Mouse (Mus musculus) layer of hippocampus, adult 8-10 months (tissue): ENCODE results near the gene Cpsf3. TPM values are rescaled to one million over a fixed set of nuclear protein-coding genes. Genes with fewer than 3 reads are reported as not detected.

Source experiments
- DNase-seq, 2 experiments: peaks; one replicate each; pipeline ENCODE4 v3.0.0; 2022; ENCODE audit warnings: low spot score in 2 of 2
- total RNA-seq, 4 experiments: library from RNA; stranded (reverse); gene quantifications; 2 replicates each; pipeline ENCODE4 v1.2.4; 2022

Cpsf3 gene
- total RNA-seq, 4 experiments from 2014 or later, result 52.5 to 62.6 (median 56.5) TPM

DNA sequence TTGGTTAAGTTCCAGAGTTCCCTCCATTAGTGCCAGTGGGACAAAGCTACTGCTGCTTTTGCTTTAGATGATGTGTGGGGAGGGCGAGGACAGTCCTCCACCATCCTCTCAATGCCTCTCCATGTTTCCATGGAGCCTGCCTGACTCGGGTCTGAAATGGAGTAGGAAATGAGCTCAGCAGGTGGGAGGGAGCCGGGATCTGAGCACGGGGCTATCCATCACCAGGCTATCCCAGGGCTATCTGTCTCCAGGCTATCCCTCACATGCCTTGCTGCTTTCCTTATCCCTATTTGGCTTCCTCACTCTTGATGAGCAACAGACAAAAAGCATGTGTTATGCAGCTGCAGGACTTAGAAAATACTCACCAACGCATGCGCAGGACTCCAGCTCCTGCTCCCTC, 46.5 kb downstream of the Cpsf3 start:
- no peak for DNase-seq

DNA sequence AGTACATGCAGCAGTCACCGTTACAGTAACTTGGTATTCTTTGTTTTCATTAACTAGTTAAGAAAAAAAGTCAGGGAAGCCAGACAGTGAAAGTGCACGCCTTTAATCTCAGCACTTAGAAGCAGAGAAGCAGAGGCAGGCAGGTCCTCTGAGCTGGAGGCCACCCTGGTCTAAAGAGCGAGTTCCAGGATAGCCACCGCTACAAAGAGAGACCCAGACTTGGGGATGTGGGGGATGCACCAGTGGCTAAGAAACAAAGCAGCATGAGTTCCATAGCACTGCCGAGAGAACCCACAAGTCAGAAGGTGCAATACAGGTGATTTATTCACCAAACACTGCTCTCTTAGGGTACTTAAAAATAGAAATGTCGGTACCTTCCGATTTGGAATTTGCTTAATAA, 47.8 kb downstream of the Cpsf3 start:
- DNase-seq, result no peak

DNA sequence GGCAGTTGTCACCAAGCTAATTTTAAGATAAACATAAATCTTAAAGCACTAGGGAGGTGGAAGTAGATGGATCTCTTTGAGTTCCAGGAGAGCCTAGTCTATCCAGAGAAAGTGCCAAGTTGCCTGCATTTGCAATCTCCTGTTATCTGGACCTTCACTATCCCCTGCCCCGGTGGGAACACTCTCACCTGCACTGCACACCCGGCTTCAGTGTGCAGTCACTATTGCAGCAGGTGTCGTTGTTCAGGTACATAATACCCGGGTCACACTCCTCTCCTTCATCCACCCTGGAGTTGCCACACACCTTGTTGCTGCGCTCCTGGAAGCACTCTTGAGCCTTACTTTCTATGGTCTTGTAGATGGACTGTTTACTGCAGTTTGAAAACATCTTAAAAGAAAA, 48.6 kb downstream of the Cpsf3 start:
- no peak for DNase-seq

DNA sequence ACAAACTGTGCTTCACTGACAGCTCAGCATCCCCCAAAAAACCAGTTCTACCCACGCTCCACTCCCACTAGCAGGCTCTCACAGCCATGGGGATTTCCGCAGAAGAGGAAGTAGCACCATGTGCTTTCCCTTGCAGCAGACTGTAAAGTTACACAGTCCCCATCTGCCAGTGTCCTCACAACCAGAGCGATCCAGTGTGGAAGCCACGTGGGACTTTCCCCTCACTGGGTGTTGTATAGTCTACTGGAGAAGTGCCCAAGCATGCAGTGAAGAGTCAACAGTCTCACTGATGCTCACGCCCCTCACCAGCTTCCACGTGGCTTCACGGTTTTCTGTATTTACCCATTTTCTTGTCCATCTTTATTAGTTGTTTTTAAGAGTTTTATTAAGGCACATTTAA, 50.7 kb downstream of the Cpsf3 start:
- DNase-seq, result peak; percentile 74

DNA sequence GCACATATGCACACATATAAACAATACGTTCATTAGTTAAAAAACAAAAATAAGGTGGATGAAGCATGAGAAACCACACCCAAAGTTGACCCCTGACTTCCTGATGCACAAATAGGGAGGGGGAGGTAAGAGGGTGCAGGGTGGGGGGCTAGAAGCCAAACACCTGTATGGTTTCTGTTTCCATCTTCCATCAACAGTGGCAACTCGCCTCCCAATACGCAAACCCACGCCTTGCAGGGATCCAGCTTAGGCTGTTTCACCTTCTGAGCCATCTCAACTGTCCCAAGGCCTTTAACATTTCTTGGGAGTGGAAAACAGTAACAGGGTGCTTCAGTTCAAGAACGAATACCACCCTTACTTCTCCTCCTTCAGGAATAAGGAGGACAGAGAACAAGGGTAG, 52.0 kb downstream of the Cpsf3 start:
- DNase-seq, result no peak

DNA sequence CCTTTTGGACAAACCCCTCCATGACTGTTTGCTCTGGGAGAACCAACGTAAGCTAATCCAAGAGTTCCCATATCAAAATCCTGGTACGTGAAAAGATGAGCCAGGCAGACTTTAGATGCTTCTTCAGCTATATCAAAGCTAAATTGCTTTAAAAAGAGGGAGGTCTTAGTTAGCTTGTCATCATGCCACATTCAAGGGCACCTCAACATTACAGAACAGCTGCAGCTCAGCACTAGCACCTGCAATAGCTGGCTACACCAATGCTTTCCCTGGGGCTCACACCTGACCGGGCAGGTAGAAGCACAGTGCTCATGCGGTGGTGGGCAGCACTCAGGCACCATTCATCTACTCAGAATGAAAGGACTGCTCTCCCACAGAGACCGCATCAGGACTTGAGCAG, 55.5 kb downstream of the Cpsf3 start:
- DNase-seq, result no peak

DNA sequence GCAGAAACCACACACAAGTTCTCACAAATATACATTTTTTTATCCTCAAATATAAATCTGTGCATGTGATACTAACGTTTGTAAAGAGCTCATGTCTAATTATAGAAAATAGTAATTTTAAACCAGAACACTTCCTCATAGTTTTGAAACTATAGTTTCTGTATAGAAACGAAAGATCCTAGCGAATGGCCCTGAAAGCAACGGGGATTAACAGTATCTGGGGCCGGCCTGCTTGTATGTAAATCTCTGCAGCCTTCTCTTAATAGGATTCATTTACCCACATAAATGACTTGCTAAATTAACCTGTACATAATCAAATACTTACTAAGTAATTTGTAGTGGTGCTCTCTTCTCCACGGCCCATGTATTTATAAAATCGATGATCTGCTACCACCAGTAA, 61.8 kb downstream of the Cpsf3 start:
- no peak for DNase-seq

DNA sequence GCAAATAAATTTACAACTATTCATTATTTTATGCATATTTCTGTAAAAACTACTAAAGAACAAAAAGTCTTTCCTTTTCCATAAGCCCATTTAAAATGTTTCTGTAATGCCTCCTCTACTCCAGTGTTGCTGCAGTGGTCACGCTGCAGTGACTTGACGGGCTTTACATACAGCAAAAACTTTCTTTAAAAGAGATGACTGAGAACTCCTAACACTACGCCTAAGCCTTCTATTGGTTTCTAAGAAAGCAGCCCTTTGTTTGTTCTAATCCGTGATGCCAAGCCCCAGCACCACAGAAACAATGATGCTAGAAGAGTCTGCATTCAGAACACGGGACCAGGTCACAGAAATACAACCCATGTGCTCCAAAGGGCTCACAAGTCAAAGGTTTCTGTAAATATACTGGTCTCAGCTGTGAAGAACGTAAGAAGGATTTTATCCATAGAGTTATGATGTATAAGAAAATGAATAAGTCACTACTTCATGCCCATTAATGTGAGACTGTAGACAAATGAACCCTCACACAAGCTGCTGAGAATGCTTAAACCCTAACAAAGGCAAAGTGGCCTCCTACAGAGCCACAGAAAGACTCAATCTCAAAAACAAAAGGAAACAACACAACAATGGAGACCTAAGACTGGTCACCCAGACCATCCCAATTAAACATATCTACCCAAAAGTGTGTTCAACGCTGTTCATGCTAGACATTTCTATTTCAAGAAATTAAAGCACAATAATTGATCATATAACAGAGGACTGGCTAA, 65.1 kb downstream of the Cpsf3 start:
- no peak for DNase-seq

DNA sequence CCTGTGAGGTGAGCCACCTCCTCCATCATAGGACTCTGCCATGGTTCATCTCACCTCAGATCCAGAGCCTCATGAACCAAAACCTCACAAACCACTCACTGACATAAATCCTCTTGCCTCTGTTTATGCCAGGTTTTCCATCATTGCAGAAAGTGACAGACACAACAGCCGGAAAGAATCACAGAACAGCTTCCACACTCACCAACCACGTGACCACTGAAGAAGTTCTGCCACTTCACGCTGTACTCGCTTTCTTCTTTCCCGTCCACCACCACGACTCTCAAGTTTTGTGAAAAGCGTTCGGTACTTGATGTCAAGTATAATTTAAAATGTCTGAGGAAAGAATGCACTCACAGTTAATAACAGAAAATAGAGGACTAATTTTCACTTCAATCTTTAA, 68.5 kb downstream of the Cpsf3 start:
- no peak for DNase-seq

DNA sequence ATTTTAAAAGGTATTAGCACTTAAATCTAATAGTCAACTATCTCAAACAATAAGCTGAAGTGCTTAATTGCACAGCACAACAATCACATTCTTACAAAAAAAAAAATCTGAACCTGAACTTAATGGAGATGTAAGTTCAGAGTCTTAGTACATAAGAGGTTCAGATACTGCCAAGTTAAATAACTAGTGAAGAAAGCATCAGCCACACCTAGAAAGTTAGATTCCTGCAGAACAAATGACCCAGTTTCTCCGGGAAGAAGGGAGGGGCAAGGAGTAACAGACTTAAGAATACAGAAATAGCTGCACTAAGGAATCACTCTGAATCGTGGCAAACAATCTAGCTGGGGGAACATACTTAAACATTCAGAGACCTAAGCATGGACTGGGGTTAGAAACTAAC, 77.5 kb downstream of the Cpsf3 start:
- DNase-seq, result no peak

DNA sequence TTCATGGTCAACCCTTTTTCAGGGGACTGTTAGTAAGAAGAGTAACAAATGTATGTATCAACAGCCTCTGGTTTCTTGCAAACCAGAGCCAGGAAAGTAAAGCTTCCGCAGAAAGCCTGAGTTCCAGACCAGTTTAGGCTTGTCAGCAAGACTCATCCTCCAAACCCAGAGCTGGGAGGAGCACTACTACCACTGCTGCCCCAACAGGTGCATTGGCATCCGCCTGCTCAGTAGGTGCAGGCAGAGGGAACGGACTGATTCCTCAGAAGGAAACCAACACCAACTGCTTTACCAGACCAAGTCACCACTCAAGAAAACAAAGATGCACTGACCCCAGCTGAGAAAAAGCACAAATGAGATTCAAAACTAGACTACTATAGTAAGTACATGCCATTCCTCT, 78.0 kb downstream of the Cpsf3 start:
- DNase-seq, result no peak

Other genes with a start within 250 kb of the Cpsf3 start
- gene Itgb1bp1, start 893 bp downstream of the Cpsf3 start, total RNA-seq, result 10 to 100 TPM; 39.6 to 47.6 (median 42.3) TPM
- gene Iah1, start 31.0 kb downstream of the Cpsf3 start, total RNA-seq, result 10 to 100 TPM; 13.2 to 17.0 (median 14.0) TPM
- 10 to 100 TPM; 18.5 to 21.0 (median 19.5) TPM for gene Adam17, start 88.2 kb downstream of the Cpsf3 start, total RNA-seq
- gene Ywhaq, start 132.2 kb downstream of the Cpsf3 start, total RNA-seq, result 100 to 1,000 TPM; 351 to 430 (median 396) TPM